In genomic region chr8:123373403-123374238, GRCm38 (mm10) we compare ENCODE assay signal across 8 mouse cellular contexts. TPM values are rescaled to one million over a fixed set of nuclear protein-coding genes. Genes with fewer than 3 reads are reported as not detected.
DNase-seq lines count a peak whose midpoint lies in the region; ATAC-seq and TF ChIP-seq lines count a peak whose summit lies in the region.

Tcf25 (plus strand) TSS chr8:123373753.

- peak in 1 of 2 experiments; percentile 35; a peak in 2 of 4 replicates for TF ChIP-seq CTCF in CH12.LX (conservative IDR thresholded peaks at IDR 0.05 in 1 of 2, IDR thresholded peaks at IDR 0.05 in 1 of 2; ENCODE audit: low read depth in 2 of 2, low read length in 2 of 2)
- TF ChIP-seq CTCF in heart, postnatal 0 days (IDR thresholded peaks at IDR 0.05; ENCODE audit: low read depth), result peak; percentile 48
- peak; percentile 27; the same call in 1 of the 2 replicates for TF ChIP-seq CTCF in testis, adult 2 months (IDR thresholded peaks at IDR 0.05; ENCODE audit: control insufficient read depth, insufficient read depth, insufficient replicate concordance, low read depth, low read length)

- H3K4me2 ChIP-seq in CH12.LX (ENCODE audit: insufficient read depth, low read depth, poor library complexity, severe bottlenecking), result peak within 1 kb of the TSS; percentile 72
- peak within 1 kb of the TSS; percentile 83 for H3K4me2 ChIP-seq in forebrain, embryonic 12.5 days
- H3K4me2 ChIP-seq in heart, postnatal 0 days (ENCODE audit: low read depth, low read length), result peak within 1 kb of the TSS; percentile 84
- peak within 1 kb of the TSS; percentile 90 for H3K4me2 ChIP-seq in liver, embryonic 16.5 days (ENCODE audit: low read depth, low read length)
- peak within 1 kb of the TSS; percentile 79 for H3K4me2 ChIP-seq in neural tube, embryonic 13.5 days

- ATAC-seq in forebrain, embryonic 12.5 days (ENCODE audit: low FRiP score), result peak; percentile 93
- ATAC-seq in heart, postnatal 0 days (ENCODE audit: insufficient read depth, low read depth), result peak; percentile 94
- ATAC-seq in liver, embryonic 16.5 days (ENCODE audit: low read depth), result peak; percentile 85
- ATAC-seq in neural tube, embryonic 13.5 days (ENCODE audit: low read depth), result peak; percentile 96

- H3K9ac ChIP-seq in CH12.LX (ENCODE audit: insufficient read depth, low read depth), result peak within 1 kb of the TSS; percentile 97
- peak within 1 kb of the TSS; percentile 78 for H3K9ac ChIP-seq in forebrain, embryonic 12.5 days
- H3K9ac ChIP-seq in heart, postnatal 0 days (replicated peaks; ENCODE audit: low read depth, low read length), result peak within 1 kb of the TSS; percentile 79
- peak within 1 kb of the TSS; percentile 75 for H3K9ac ChIP-seq in liver, embryonic 16.5 days (ENCODE audit: low read depth, low read length)
- peak within 1 kb of the TSS; percentile 90 for H3K9ac ChIP-seq in neural tube, embryonic 13.5 days

- TF ChIP-seq EP300 in CH12.LX (IDR thresholded peaks at IDR 0.05; ENCODE audit: low read length), result no peak
- TF ChIP-seq EP300 in heart, postnatal 0 days (IDR thresholded peaks at IDR 0.05; ENCODE audit: low read depth), result peak; percentile 95

- dilution Hi-C loops in CH12.LX (cut with MboI; ENCODE audit: extremely low pct_ligation_motif_present, extremely low pct_unique_long_range_greater_than_20kb, low sequenced_read_pairs), result no loop called here

- TF ChIP-seq POLR2A in CH12.LX (IDR thresholded peaks at IDR 0.05; ENCODE audit: low read depth, low read length), result peak; percentile 89
- peak; percentile 83 for TF ChIP-seq POLR2A in testis, adult 2 months (IDR thresholded peaks at IDR 0.05; ENCODE audit: control insufficient read depth, low read depth, low read length)

- TF ChIP-seq RAD21 in CH12.LX (IDR thresholded peaks at IDR 0.05; ENCODE audit: low read depth, low read length), result no peak

- peaks cover 7 to 30% of the 10 kb centered on the region in 2 experiments; a peak in 3 of 4 replicates for H3K4me1 ChIP-seq in CH12.LX (ENCODE audit: control insufficient read depth in 1 of 2, insufficient read depth in 2 of 2)
- H3K4me1 ChIP-seq in forebrain, embryonic 12.5 days, result peaks cover 28% of the 10 kb centered on the region
- peaks cover 10% of the 10 kb centered on the region; the same call in 1 of the 2 replicates for H3K4me1 ChIP-seq in heart, postnatal 0 days (ENCODE audit: control insufficient read depth, insufficient read depth)
- peaks cover 13% of the 10 kb centered on the region for H3K4me1 ChIP-seq in liver, embryonic 16.5 days (ENCODE audit: control insufficient read depth, low read depth, low read length)
- peaks cover 31% of the 10 kb centered on the region for H3K4me1 ChIP-seq in neural tube, embryonic 13.5 days (replicated peaks)
- H3K4me1 ChIP-seq in testis, adult 2 months (ENCODE audit: control insufficient read depth, insufficient read depth, low read length), result peaks cover 8% of the 10 kb centered on the region

- peaks cover 16 to 29% of the 10 kb centered on the region in 2 experiments for H3K36me3 ChIP-seq in CH12.LX (replicated peaks in 1 of 2; ENCODE audit: control insufficient read depth in 1 of 2, insufficient read depth in 1 of 2, low read length in 1 of 2)
- peaks cover 15% of the 10 kb centered on the region for H3K36me3 ChIP-seq in forebrain, embryonic 12.5 days (replicated peaks)
- H3K36me3 ChIP-seq in heart, postnatal 0 days (replicated peaks; ENCODE audit: control insufficient read depth, insufficient read depth, low read length), result 0 out of 2 replicates have a peak, but pooled peaks cover 8% of the 10 kb centered on the region
- H3K36me3 ChIP-seq in liver, embryonic 16.5 days (ENCODE audit: control insufficient read depth, insufficient read depth), result no peaks in the 10 kb centered on the region
- H3K36me3 ChIP-seq in neural tube, embryonic 13.5 days, result peaks cover 32% of the 10 kb centered on the region
- no peaks in the 10 kb centered on the region for H3K36me3 ChIP-seq in testis, adult 2 months (ENCODE audit: control insufficient read depth, insufficient read depth, low read length)

- H3K79me2 ChIP-seq in CH12.LX (replicated peaks; ENCODE audit: control insufficient read depth, extremely low read depth, insufficient read depth, poor library complexity, severe bottlenecking), result peaks cover 31% of the 10 kb centered on the region

- peak within 1 kb of the TSS; percentile 83 for H3K27ac ChIP-seq in CH12.LX (ENCODE audit: insufficient read depth, low read depth)
- peak within 1 kb of the TSS; percentile 96 for H3K27ac ChIP-seq in forebrain, embryonic 12.5 days
- H3K27ac ChIP-seq in heart, postnatal 0 days (ENCODE audit: low read depth), result peak within 1 kb of the TSS; percentile 99
- peak within 1 kb of the TSS; percentile 86 for H3K27ac ChIP-seq in liver, embryonic 16.5 days (ENCODE audit: low read length)
- H3K27ac ChIP-seq in neural tube, embryonic 13.5 days (replicated peaks), result peak within 1 kb of the TSS; percentile 98
- peak within 1 kb of the TSS; percentile 85 for H3K27ac ChIP-seq in testis, adult 2 months (ENCODE audit: control insufficient read depth, insufficient read depth, low read depth, low read length)

- peak; percentile 98 for DNase-seq in CH12.LX (ENCODE audit: extremely low read depth)
- DNase-seq in c-Kit-positive CD71-positive TER-119-negative erythroid progenitor cells, embryonic 14.5 days (ENCODE audit: low read depth), result peak; percentile 87
- peak; percentile 96 for DNase-seq in heart, postnatal 0 days (ENCODE audit: low spot score)
- peak; percentile 97 to 98 for DNase-seq in kidney, postnatal 4 days

- under 1% methylated on average over 75 of the region's 75 CpGs for WGBS in forebrain, embryonic 12.5 days
- under 1% methylated on average over 75 of the region's 75 CpGs for WGBS in heart, postnatal 0 days
- under 1% methylated on average over 75 of the region's 75 CpGs for WGBS in liver, embryonic 16.5 days (ENCODE audit: insufficient replicate concordance)
- WGBS in neural tube, embryonic 13.5 days, result under 1% methylated on average over 74 of the region's 75 CpGs

- in situ Hi-C loops in CH12.LX (cut with MboI; ENCODE audit: low pct_ligation_motif_present, low pct_unique_long_range_greater_than_20kb, low sequenced_read_pairs), result no loop called here

- H3K27me3 ChIP-seq in CH12.LX (replicated peaks), result no peaks in the 10 kb centered on the region
- H3K27me3 ChIP-seq in forebrain, embryonic 12.5 days, result no peaks in the 10 kb centered on the region
- no peaks in the 10 kb centered on the region for H3K27me3 ChIP-seq in heart, postnatal 0 days (ENCODE audit: control insufficient read depth, insufficient read depth, low read length)
- no peaks in the 10 kb centered on the region for H3K27me3 ChIP-seq in liver, embryonic 16.5 days (ENCODE audit: control insufficient read depth, insufficient read depth, low read depth, low read length)
- H3K27me3 ChIP-seq in neural tube, embryonic 13.5 days, result no peaks in the 10 kb centered on the region
- no peaks in the 10 kb centered on the region for H3K27me3 ChIP-seq in testis, adult 2 months (ENCODE audit: control insufficient read depth, insufficient read depth, low read length)

- H3K4me3 ChIP-seq in CH12.LX (replicated peaks in 1 of 3; ENCODE audit: low read depth in 2 of 3, low read length in 2 of 3, poor library complexity in 1 of 3), result peak within 1 kb of the TSS; percentile 86 to 95 (median 94)
- H3K4me3 ChIP-seq in forebrain, embryonic 12.5 days (replicated peaks), result peak within 1 kb of the TSS; percentile 76
- H3K4me3 ChIP-seq in heart, postnatal 0 days (ENCODE audit: low read depth, low read length), result peak within 1 kb of the TSS; percentile 90
- peak within 1 kb of the TSS; percentile 72 for H3K4me3 ChIP-seq in liver, embryonic 16.5 days (ENCODE audit: low read depth, low read length)
- H3K4me3 ChIP-seq in neural tube, embryonic 13.5 days, result peak within 1 kb of the TSS; percentile 83
- H3K4me3 ChIP-seq in testis, adult 2 months (ENCODE audit: control insufficient read depth, low read depth, low read length), result peak within 1 kb of the TSS; percentile 87

- no peaks in the 10 kb centered on the region for H3K9me3 ChIP-seq in CH12.LX (replicated peaks; ENCODE audit: low read length)
- no peaks in the 10 kb centered on the region for H3K9me3 ChIP-seq in forebrain, embryonic 12.5 days
- no peaks in the 10 kb centered on the region for H3K9me3 ChIP-seq in heart, postnatal 0 days (replicated peaks; ENCODE audit: control insufficient read depth, low read length)
- H3K9me3 ChIP-seq in liver, embryonic 16.5 days (replicated peaks; ENCODE audit: control insufficient read depth, low read length), result no peaks in the 10 kb centered on the region
- no peaks in the 10 kb centered on the region for H3K9me3 ChIP-seq in neural tube, embryonic 13.5 days

TF ChIP-seq in CH12.LX, 34 proteins besides CTCF, POLR2A, EP300 and RAD21 (continues in another document):
- TF ChIP-seq MXI1 (IDR thresholded peaks at IDR 0.05; ENCODE audit: low read depth, low read length), result peak; percentile 73
- no peak for TF ChIP-seq ZC3H11A (IDR thresholded peaks at IDR 0.05; ENCODE audit: low read depth, low read length)
- TF ChIP-seq USF2 (conservative IDR thresholded peaks at IDR 0.05; ENCODE audit: low read depth, low read length), result no peak
- peak; percentile 46; the same call in 1 of the 2 replicates for TF ChIP-seq UBTF (IDR thresholded peaks at IDR 0.05; ENCODE audit: low read depth, low read length)
- TF ChIP-seq E2F4 (IDR thresholded peaks at IDR 0.05; ENCODE audit: insufficient replicate concordance, low read depth, low read length), result no peak
- no peak; the same call in 1 of the 2 replicates for TF ChIP-seq GABPA (IDR thresholded peaks at IDR 0.05; ENCODE audit: insufficient replicate concordance, low read depth, low read length)
- TF ChIP-seq SMC3 (IDR thresholded peaks at IDR 0.05; ENCODE audit: low read depth, low read length), result no peak
- TF ChIP-seq RCOR1 (conservative IDR thresholded peaks at IDR 0.05; ENCODE audit: low read depth, low read length), result 0 out of 2 replicates have a peak, but pooled peaks have one; percentile 41
- TF ChIP-seq JUN (IDR thresholded peaks at IDR 0.05; ENCODE audit: insufficient read depth, low read depth, low read length), result no peak
- TF ChIP-seq KAT2A (IDR thresholded peaks at IDR 0.05; ENCODE audit: insufficient replicate concordance, low read length), result peak; percentile 74; the same call in 1 of the 2 replicates
- peak; percentile 56 for TF ChIP-seq MAZ (IDR thresholded peaks at IDR 0.05; ENCODE audit: low read depth, low read length)

RNA-seq across cellular contexts. Expression of gene Tcf25, which starts in this region (rescaled TPM):
- total RNA-seq in CH12.LX (2012; rRNA removed) (142 and 168 TPM in 2 replicates), CH12.LX (2014; rRNA removed) (204 and 207 TPM in 2 replicates)
- polyA plus RNA-seq in CH12.LX (2012; ENCODE audit: insufficient read length, low read depth), result 393 and 396 TPM in 2 replicates
- polyA plus RNA-seq in forebrain, embryonic 12.5 days (2016; fragmentation: Nextera tagmentation; extraction: Ambion mirVana), result 174 and 194 TPM in 2 replicates
- 172 and 193 TPM in 2 replicates for total RNA-seq in heart, postnatal 0 days (2014; rRNA removed; ENCODE audit: low replicate concordance)
- 123 and 127 TPM in 2 replicates for polyA plus RNA-seq in heart, postnatal 0 days (2015; fragmentation: Nextera tagmentation; extraction: Ambion mirVana)
- 54.0 and 58.0 TPM in 2 replicates for polyA plus RNA-seq in liver, embryonic 16.5 days (2015; fragmentation: Nextera tagmentation; extraction: Ambion mirVana)
- polyA plus RNA-seq in neural tube, embryonic 13.5 days (2015; fragmentation: Nextera tagmentation; extraction: Ambion mirVana), result 317 and 328 TPM in 2 replicates
- 39.4 and 41.8 TPM in 2 replicates for polyA plus RNA-seq in testis, adult 2 months (2012; rRNA removed)

Comparison
In these comparisons a context has a peak if more than half of its experiments do, and no peak if none do; other contexts are left out.
1. Peak in every context shown above with its lines: DNase-seq, ATAC-seq, H3K4me3 ChIP-seq and H3K27ac ChIP-seq.